Mouse (Mus musculus) right cerebral cortex, postnatal 25 days (tissue): ENCODE measurements around the gene Cacna1d.

Source experiments
- DNase-seq: peaks from one replicate; pipeline ENCODE4 v3.0.0; 2022

The Cacna1d gene

GRCm38 (mm10) chr14:30255701-30256400 is 235.4 kb downstream of the Cacna1d start:
- DNase-seq, result no peak

- DNase-seq, result no peak
Observed at GRCm38 (mm10) chr14:30254776-30255175, 236.5 kb downstream of the Cacna1d start.

- DNase-seq, result no peak
Observed at GRCm38 (mm10) chr14:30252824-30253223, 238.4 kb downstream of the Cacna1d start.

GRCm38 (mm10) chr14:30251351-30251750 is 239.9 kb downstream of the Cacna1d start:
- no peak for DNase-seq

GRCm38 (mm10) chr14:30249591-30249990 is 241.7 kb downstream of the Cacna1d start:
- DNase-seq, result no peak

GRCm38 (mm10) chr14:30248811-30249210 is 242.4 kb downstream of the Cacna1d start:
- DNase-seq, result no peak

- no peak for DNase-seq
Observed at GRCm38 (mm10) chr14:30248121-30248520, 243.1 kb downstream of the Cacna1d start.

- no peak for DNase-seq
Observed at GRCm38 (mm10) chr14:30247606-30248005, 243.6 kb downstream of the Cacna1d start.

- no peak for DNase-seq
Observed at GRCm38 (mm10) chr14:30244776-30245175, 246.5 kb downstream of the Cacna1d start.

GRCm38 (mm10) chr14:30242818-30243205 is 248.4 kb downstream of the Cacna1d start:
- DNase-seq, result no peak

GRCm38 (mm10) chr14:30242166-30242817 is 249.0 kb downstream of the Cacna1d start:
- no peak for DNase-seq

GRCm38 (mm10) chr14:30240916-30241515 is 250.2 kb downstream of the Cacna1d start:
- DNase-seq, result no peak

- peak; percentile 1 for DNase-seq
Observed at GRCm38 (mm10) chr14:30238807-30239206, 252.4 kb downstream of the Cacna1d start.

GRCm38 (mm10) chr14:30225161-30225560 is 266.1 kb downstream of the Cacna1d start:
- DNase-seq, result no peak

- DNase-seq, result no peak
Observed at GRCm38 (mm10) chr14:30222101-30222500, 269.2 kb downstream of the Cacna1d start.

GRCm38 (mm10) chr14:30219851-30220250 is 271.4 kb downstream of the Cacna1d start:
- no peak for DNase-seq

GRCm38 (mm10) chr14:30218114-30218513 is 273.1 kb downstream of the Cacna1d start:
- DNase-seq, result peak; percentile 25

- no peak for DNase-seq
Observed at GRCm38 (mm10) chr14:30217124-30217523, 274.1 kb downstream of the Cacna1d start.

GRCm38 (mm10) chr14:30208156-30208555 is 283.1 kb downstream of the Cacna1d start:
- DNase-seq, result no peak

- no peak for DNase-seq
Observed at GRCm38 (mm10) chr14:30205821-30206220, 285.4 kb downstream of the Cacna1d start.

GRCm38 (mm10) chr14:30204526-30204925 is 286.7 kb downstream of the Cacna1d start:
- no peak for DNase-seq

- DNase-seq, result no peak
Observed at GRCm38 (mm10) chr14:30200310-30200709, 290.9 kb downstream of the Cacna1d start.

GRCm38 (mm10) chr14:30198882-30199281 is 292.4 kb downstream of the Cacna1d start:
- no peak for DNase-seq

- DNase-seq, result no peak
Observed at GRCm38 (mm10) chr14:30198116-30198515, 293.1 kb downstream of the Cacna1d start.
